Mouse (Mus musculus) MEL (cell line): Measurements from ENCODE around the gene Pitpnm3. TPM values are rescaled to one million over a fixed set of nuclear protein-coding genes. Genes with fewer than 3 reads are reported as not detected.

Experiments used
- DNase-seq: peaks from one replicate; pipeline ENCODE4 v3.0.0; 2011; ENCODE audit warnings: low read depth, low spot score
- H3K27ac ChIP-seq: 2 replicates; pipeline ENCODE4 v1.5.1; 2012; ENCODE audit warnings: low read depth, mild to moderate bottlenecking, control low read depth, low read length, moderate library complexity; ENCODE audit not compliant: control insufficient read depth
- H3K27me3 ChIP-seq, 2 experiments: fragments of 150-350 bp in 1 of 2; sonication (generic) in 1 of 2; 2 replicates each; pipeline ENCODE4 v1.6.1; 2012; ENCODE audit warnings: low read length in 2 of 2, mild to moderate bottlenecking in 2 of 2, improper control_type of control experiment in 1 of 2, moderate library complexity in 1 of 2; ENCODE audit not compliant: insufficient read depth in 2 of 2, control insufficient read depth in 1 of 2
- H3K36me3 ChIP-seq, 2 experiments: 2 replicates each; pipeline ENCODE4 v1.6.1; 2012 to 2014; ENCODE audit warnings: low read length in 2 of 2, improper control_type of control experiment in 1 of 2, inconsistent platforms in 1 of 2, mild to moderate bottlenecking in 1 of 2; ENCODE audit not compliant: insufficient read depth in 2 of 2, control insufficient read depth in 1 of 2
- H3K4me1 ChIP-seq, 2 experiments: fragments of 150-350 bp in 1 of 2; sonication (generic) in 1 of 2; 2 replicates each; pipeline ENCODE4 v1.6.1; 2012; ENCODE audit warnings: low read length in 2 of 2, improper control_type of control experiment in 1 of 2, mild to moderate bottlenecking in 1 of 2; ENCODE audit not compliant: insufficient read depth in 2 of 2, control insufficient read depth in 1 of 2
- H3K4me3 ChIP-seq, 2 experiments: fragments of 150-350 bp in 1 of 2; sonication (generic) in 1 of 2; 2 replicates each; pipeline ENCODE4 v1.5.1; 2012; ENCODE audit warnings: low read depth in 2 of 2, low read length in 2 of 2, mild to moderate bottlenecking in 2 of 2, moderate library complexity in 2 of 2, control low read depth in 1 of 2, improper control_type of control experiment in 1 of 2; ENCODE audit not compliant: control insufficient read depth in 1 of 2, insufficient read depth in 1 of 2
- H3K79me2 ChIP-seq: 2 replicates; pipeline ENCODE4 v1.6.1; 2012; ENCODE audit warnings: mild to moderate bottlenecking, low read length, moderate library complexity; ENCODE audit not compliant: control insufficient read depth, poor library complexity, insufficient read depth
- H3K9ac ChIP-seq: 2 replicates; pipeline ENCODE4 v1.6.1; 2012; ENCODE audit warnings: low read depth, mild to moderate bottlenecking, control low read depth, low read length, moderate library complexity; ENCODE audit not compliant: control insufficient read depth, poor library complexity, severe bottlenecking
- H3K9me3 ChIP-seq: fragments of 150-350 bp; sonication (generic); replicated peaks from 2 replicates; pipeline ENCODE4 v1.6.1; 2012; ENCODE audit warnings: mild to moderate bottlenecking, low read length, improper control_type of control experiment, moderate library complexity; ENCODE audit not compliant: insufficient read depth
- BHLHE40 ChIP-seq: IDR thresholded peaks from 2 replicates; pipeline ENCODE4 v1.6.1; 2012; ENCODE audit warnings: low read depth, mild to moderate bottlenecking, inconsistent platforms, low read length, improper control_type of control experiment, borderline replicate concordance
- CHD1 ChIP-seq: IDR thresholded peaks from 2 replicates; pipeline ENCODE4 v1.6.1; 2012; ENCODE audit warnings: low read depth, mild to moderate bottlenecking, inconsistent platforms, low read length, improper control_type of control experiment
- CHD2 ChIP-seq: IDR thresholded peaks from 2 replicates; pipeline ENCODE4 v1.6.1; 2011; ENCODE audit warnings: low read length, improper control_type of control experiment
- CTCF ChIP-seq, 3 experiments: IDR thresholded peaks in 2 of 3; conservative IDR thresholded peaks in 1 of 3; 2 replicates each; pipeline ENCODE4 v1.5.1; 2011 to 2012; ENCODE audit warnings: low read length in 3 of 3, low read depth in 2 of 3, mild to moderate bottlenecking in 2 of 3, improper control_type of control experiment in 1 of 3, inconsistent platforms in 1 of 3, mixed read lengths in 1 of 3, moderate library complexity in 1 of 3; ENCODE audit not compliant: control insufficient read depth in 1 of 3, insufficient read depth in 1 of 3, poor library complexity in 1 of 3, severe bottlenecking in 1 of 3
- E2F4 ChIP-seq: IDR thresholded peaks from 2 replicates; pipeline ENCODE4 v1.6.1; 2011; ENCODE audit warnings: low read depth, low read length, improper control_type of control experiment, borderline replicate concordance
- ELF1 ChIP-seq: IDR thresholded peaks from 2 replicates; pipeline ENCODE4 v1.6.1; 2014; ENCODE audit warnings: low read depth, mild to moderate bottlenecking, inconsistent platforms, low read length, improper control_type of control experiment, moderate library complexity
- ETS1 ChIP-seq: IDR thresholded peaks from 2 replicates; pipeline ENCODE4 v1.6.1; 2012; ENCODE audit warnings: low read depth, mild to moderate bottlenecking, inconsistent platforms, low read length, improper control_type of control experiment, moderate library complexity
- GABPA ChIP-seq: IDR thresholded peaks from 2 replicates; pipeline ENCODE4 v1.6.1; 2012; ENCODE audit warnings: low read depth, mild to moderate bottlenecking, inconsistent platforms, low read length, improper control_type of control experiment, moderate library complexity
- KAT2A ChIP-seq: conservative IDR thresholded peaks from 2 replicates; pipeline ENCODE4 v1.6.1; 2012; ENCODE audit warnings: low read depth, low read length, improper control_type of control experiment, inconsistent platforms
- MAFK ChIP-seq: IDR thresholded peaks from 2 replicates; pipeline ENCODE4 v1.6.1; 2011; ENCODE audit warnings: low read depth, mild to moderate bottlenecking, low read length, improper control_type of control experiment, borderline replicate concordance
- MAZ ChIP-seq: IDR thresholded peaks from 2 replicates; pipeline ENCODE4 v1.6.1; 2012; ENCODE audit warnings: low read depth, mild to moderate bottlenecking, inconsistent platforms, low read length, improper control_type of control experiment
- MEF2A ChIP-seq: IDR thresholded peaks from 2 replicates; pipeline ENCODE4 v1.6.1; 2014; ENCODE audit warnings: low read depth, mild to moderate bottlenecking, inconsistent platforms, low read length, improper control_type of control experiment; ENCODE audit not compliant: poor library complexity, insufficient replicate concordance, severe bottlenecking; ENCODE audit errors: extremely low read depth
- MYC ChIP-seq: IDR thresholded peaks from 2 replicates; pipeline ENCODE4 v1.6.1; 2011; ENCODE audit warnings: low read depth, mild to moderate bottlenecking, low read length, improper control_type of control experiment, moderate library complexity
- NRF1 ChIP-seq: IDR thresholded peaks from 2 replicates; pipeline ENCODE4 v1.6.1; 2014; ENCODE audit warnings: low read depth, mild to moderate bottlenecking, inconsistent platforms, low read length, improper control_type of control experiment, moderate library complexity; ENCODE audit not compliant: poor library complexity, insufficient read depth, severe bottlenecking
- POLR2A ChIP-seq, 2 experiments: IDR thresholded peaks; 2 replicates each; pipeline ENCODE4 v1.6.1; 2011 to 2012; ENCODE audit warnings: low read length in 2 of 2, mild to moderate bottlenecking in 2 of 2, control low read depth in 1 of 2, improper control_type of control experiment in 1 of 2, low read depth in 1 of 2, moderate library complexity in 1 of 2; ENCODE audit not compliant: control insufficient read depth in 1 of 2, insufficient read depth in 1 of 2, poor library complexity in 1 of 2
- POLR2AphosphoS5 ChIP-seq: IDR thresholded peaks from 2 replicates; pipeline ENCODE4 v1.6.1; 2012; ENCODE audit warnings: low read depth, borderline replicate concordance, mild to moderate bottlenecking, inconsistent platforms, low read length, moderate library complexity, mixed read lengths
- SMC3 ChIP-seq: IDR thresholded peaks from 2 replicates; pipeline ENCODE4 v1.6.1; 2011; ENCODE audit warnings: low read depth, low read length, improper control_type of control experiment
- TCF12 ChIP-seq: IDR thresholded peaks from 2 replicates; pipeline ENCODE4 v1.6.1; 2014; ENCODE audit warnings: low read depth, mild to moderate bottlenecking, inconsistent platforms, low read length, improper control_type of control experiment, moderate library complexity
- UBTF ChIP-seq: IDR thresholded peaks from 2 replicates; pipeline ENCODE4 v1.6.1; 2012; ENCODE audit warnings: low read depth, mild to moderate bottlenecking, inconsistent platforms, low read length, improper control_type of control experiment, moderate library complexity, borderline replicate concordance; ENCODE audit not compliant: insufficient read depth
- USF1 ChIP-seq: IDR thresholded peaks from 2 replicates; pipeline ENCODE4 v1.6.1; 2014; ENCODE audit warnings: low read depth, mild to moderate bottlenecking, inconsistent platforms, low read length, improper control_type of control experiment, moderate library complexity
- USF2 ChIP-seq, 2 experiments: IDR thresholded peaks; 2 replicates each; pipeline ENCODE4 v1.6.1; 2011 to 2012; ENCODE audit warnings: improper control_type of control experiment in 2 of 2, low read length in 2 of 2, borderline replicate concordance in 1 of 2, inconsistent platforms in 1 of 2, low read depth in 1 of 2, mild to moderate bottlenecking in 1 of 2; ENCODE audit not compliant: insufficient read depth in 1 of 2
- ZC3H11A ChIP-seq: IDR thresholded peaks from 2 replicates; pipeline ENCODE4 v1.6.1; 2012; ENCODE audit warnings: low read depth, mild to moderate bottlenecking, inconsistent platforms, low read length, improper control_type of control experiment
- ZKSCAN1 ChIP-seq: IDR thresholded peaks from 2 replicates; pipeline ENCODE4 v1.6.1; 2012; ENCODE audit warnings: low read depth, mild to moderate bottlenecking, inconsistent platforms, low read length, improper control_type of control experiment, moderate library complexity
- ZMIZ1 ChIP-seq: IDR thresholded peaks from 2 replicates; pipeline ENCODE4 v1.6.1; 2012; ENCODE audit warnings: low read depth, mild to moderate bottlenecking, inconsistent platforms, low read length, improper control_type of control experiment, moderate library complexity
- polyA plus RNA-seq, 2 experiments: library from polyadenylated mRNA; stranded (reverse) in 1 of 2; unstranded in 1 of 2; fragments of >175 nt in 1 of 2; fragments of >200 nt in 1 of 2; gene quantifications; 2 replicates each; pipeline versions ENCODE4 v1.2.1 to v1.2.4; 2012; ENCODE audit warnings: low replicate concordance in 2 of 2, low read depth in 1 of 2; ENCODE audit not compliant: insufficient read length in 2 of 2, insufficient read depth in 1 of 2, missing spikeins in 1 of 2
- total RNA-seq: library from RNA; depleted of rRNA; stranded (reverse); fragments of 300-350 nt; gene quantifications from 2 replicates; pipeline ENCODE4 v1.2.3, GENCODE M21; 2012

Gene Pitpnm3
- total and polyA plus RNA-seq, 3 experiments: 0.24 TPM; not detected in 2

- Histone ChIP-seq H3K27me3 (no peaks in the 10 kb centered on the region), H3K4me3 (no peak overlapping the region), H3K4me1 (no peaks in the 10 kb centered on the region), H3K27ac (no peak overlapping the region), H3K9me3 (no peaks in the 10 kb centered on the region), H3K9ac (no peak overlapping the region), H3K36me3 (no peaks in the 10 kb centered on the region), H3K79me2 (no peaks in the 10 kb centered on the region)
- DNase-seq: no peak
- TF ChIP-seq ETS1 (no peak), KAT2A (no peak), MAFK (no peak), SMC3 (no peak), CHD2 (no peak), ZC3H11A (no peak), NRF1 (no peak), USF2 (IDR thresholded peaks at IDR 0.05; ENCODE audit: borderline replicate concordance in 1 of 2, insufficient read depth in 1 of 2, low read depth in 1 of 2, low read length in 2 of 2) (no peak), MAZ (no peak), USF1 (no peak), ZKSCAN1 (no peak), MYC (no peak), ELF1 (no peak), MEF2A (no peak), POLR2A (IDR thresholded peaks at IDR 0.05; ENCODE audit: control insufficient read depth in 1 of 2, insufficient read depth in 1 of 2, low read depth in 1 of 2, low read length in 2 of 2, poor library complexity in 1 of 2) (no peak), POLR2AphosphoS5 (no peak), GABPA (no peak), UBTF (no peak), TCF12 (no peak), CHD1 (no peak)
- TF ChIP-seq, all 39 proteins: peak for 0
Observed at GRCm38 (mm10) chr11:72078647-72079046, 56.9 kb downstream of the Pitpnm3 start.

DNA sequence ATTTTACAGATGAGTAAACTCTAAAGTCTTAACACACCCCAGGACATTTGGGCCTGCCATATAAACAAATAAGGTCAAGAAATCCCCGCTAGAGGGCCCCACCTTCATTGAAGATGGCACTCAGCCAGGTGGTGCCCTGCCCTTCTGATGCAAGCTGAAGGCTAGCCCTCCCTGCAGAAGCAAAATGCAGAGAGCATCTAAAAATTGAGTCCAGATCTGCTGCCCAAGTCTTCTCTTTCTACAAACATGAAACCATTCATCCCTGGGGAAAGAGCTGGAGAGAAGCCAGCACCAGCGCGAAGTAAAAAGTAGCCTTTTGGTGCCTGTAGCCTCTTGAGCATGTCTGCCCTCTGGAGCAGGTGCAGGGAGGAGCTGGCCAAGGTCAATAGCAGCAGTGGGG lies 57.5 kb downstream of the Pitpnm3 start:
- no peak overlapping the region for H3K4me3 ChIP-seq
- H3K9me3 ChIP-seq: no peaks in the 10 kb centered on the region
- H3K36me3 ChIP-seq: no peaks in the 10 kb centered on the region
- DNase-seq: no peak
- no peak overlapping the region for H3K9ac ChIP-seq
- H3K4me1 ChIP-seq: no peaks in the 10 kb centered on the region
- H3K27me3 ChIP-seq: no peaks in the 10 kb centered on the region
- H3K27ac ChIP-seq: no peak overlapping the region
- no peak for TF ChIP-seq BHLHE40
- peak in 2 of 3 experiments; percentile 24 to 26; a peak in 2 of 6 replicates for TF ChIP-seq CTCF (IDR thresholded peaks at IDR 0.05 in 2 of 3, conservative IDR thresholded peaks at IDR 0.05 in 1 of 3; ENCODE audit: control insufficient read depth in 1 of 3, insufficient read depth in 1 of 3, low read depth in 2 of 3, low read length in 3 of 3, poor library complexity in 1 of 3, severe bottlenecking in 1 of 3)
- no peak for TF ChIP-seq ZMIZ1
- no peak for TF ChIP-seq MEF2A
- no peak for TF ChIP-seq E2F4
- TF ChIP-seq NRF1: no peak
- TF ChIP-seq POLR2A (IDR thresholded peaks at IDR 0.05; ENCODE audit: control insufficient read depth in 1 of 2, insufficient read depth in 1 of 2, low read depth in 1 of 2, low read length in 2 of 2, poor library complexity in 1 of 2): no peak
- TF ChIP-seq, all 39 proteins: peak for 1
- no peaks in the 10 kb centered on the region for H3K79me2 ChIP-seq
